10 mouse cellular contexts compared by ENCODE assay signal in genomic region chr13:98390363-98390762, GRCm38 (mm10). TPM values are rescaled to one million over a fixed set of nuclear protein-coding genes. Genes with fewer than 3 reads are reported as not detected.
DNase-seq lines count a peak whose midpoint lies in the region; ATAC-seq and TF ChIP-seq lines count a peak whose summit lies in the region.
"Had no signal": no experiment of that assay in that cellular context is flagged by ENCODE, and none has a peak within 500 bp of the region (broad histone marks: within the 10 kb centered on the region; RNA-seq: fewer than 3 reads in every experiment).

No protein-coding gene starts in this region.

- H3K9me3 ChIP-seq in kidney, postnatal 0 days (replicated peaks; ENCODE audit: low read length) = no peaks in the 10 kb centered on the region
- H3K9me3 ChIP-seq in forebrain, embryonic 13.5 days (replicated peaks) = no peaks in the 10 kb centered on the region
- H3K9me3 ChIP-seq in limb, embryonic 10.5 days (replicated peaks) = no peaks in the 10 kb centered on the region
- 0 out of 2 replicates have a peak, but pooled peaks cover 2% of the 10 kb centered on the region for H3K9me3 ChIP-seq in neural tube, embryonic 15.5 days (replicated peaks)

- ATAC-seq in kidney, postnatal 0 days (replicated peaks; ENCODE audit: low FRiP score, low read depth) = no peak
- ATAC-seq in forebrain, embryonic 13.5 days = no peak
- ATAC-seq in neural tube, embryonic 15.5 days (ENCODE audit: low FRiP score) = no peak
- no peak for ATAC-seq in CD4-positive, CD25-positive, alpha-beta regulatory T cell, adult 4 months

- peak overlapping the region; percentile 42 for H3K4me3 ChIP-seq in kidney, postnatal 0 days (replicated peaks; ENCODE audit: low read depth, low read length)
- no peak overlapping the region for H3K4me3 ChIP-seq in kidney, adult 2 months (ENCODE audit: insufficient read depth, low read depth, low read length)
- peak overlapping the region; percentile 40; the same call in 1 of the 2 replicates for H3K4me3 ChIP-seq in forebrain, embryonic 13.5 days
- H3K4me3 ChIP-seq in limb, embryonic 10.5 days = peak overlapping the region; percentile 57
- peak overlapping the region; percentile 42; the same call in 1 of the 2 replicates for H3K4me3 ChIP-seq in neural tube, embryonic 15.5 days (replicated peaks)

- no peak for TF ChIP-seq POLR2A in kidney, adult 2 months (IDR thresholded peaks at IDR 0.05; ENCODE audit: low read depth, low read length)

- H3K9ac ChIP-seq in kidney, postnatal 0 days (ENCODE audit: low read depth, low read length) = peak overlapping the region; percentile 58; the same call in 1 of the 2 replicates
- no peak overlapping the region for H3K9ac ChIP-seq in forebrain, embryonic 13.5 days
- H3K9ac ChIP-seq in neural tube, embryonic 15.5 days (replicated peaks) = no peak overlapping the region

- H3K4me1 ChIP-seq in kidney, postnatal 0 days (replicated peaks; ENCODE audit: insufficient read depth, low read length) = peaks cover 5% of the 10 kb centered on the region; the same call in 1 of the 2 replicates
- no peaks in the 10 kb centered on the region; the same call in 1 of the 2 replicates for H3K4me1 ChIP-seq in kidney, adult 2 months (ENCODE audit: control insufficient read depth, insufficient read depth, low read length)
- H3K4me1 ChIP-seq in forebrain, embryonic 13.5 days = peaks cover 7% of the 10 kb centered on the region; the same call in 1 of the 2 replicates
- peaks cover 39% of the 10 kb centered on the region for H3K4me1 ChIP-seq in limb, embryonic 10.5 days
- H3K4me1 ChIP-seq in neural tube, embryonic 15.5 days = peaks cover 23% of the 10 kb centered on the region

- whole genome bisulfite sequencing in kidney, postnatal 0 days = 21% methylated on average over 6 of the region's 6 CpGs
- 55% methylated on average over 6 of the region's 6 CpGs for WGBS in kidney, adult 2 months
- 10% methylated on average over 6 of the region's 6 CpGs for WGBS in forebrain, embryonic 13.5 days
- WGBS in limb, embryonic 10.5 days = 11% methylated on average over 6 of the region's 6 CpGs
- WGBS in neural tube, embryonic 15.5 days = 19% methylated on average over 6 of the region's 6 CpGs

- no peaks in the 10 kb centered on the region for H3K36me3 ChIP-seq in kidney, postnatal 0 days (ENCODE audit: insufficient read depth, low read length)
- H3K36me3 ChIP-seq in kidney, adult 2 months (ENCODE audit: control insufficient read depth, insufficient read depth, low read length) = no peaks in the 10 kb centered on the region
- no peaks in the 10 kb centered on the region for H3K36me3 ChIP-seq in forebrain, embryonic 13.5 days (ENCODE audit: poor library complexity, severe bottlenecking)
- no peaks in the 10 kb centered on the region for H3K36me3 ChIP-seq in limb, embryonic 10.5 days
- H3K36me3 ChIP-seq in neural tube, embryonic 15.5 days = no peaks in the 10 kb centered on the region

- no peak for TF ChIP-seq CTCF in kidney, postnatal 0 days (IDR thresholded peaks at IDR 0.05; ENCODE audit: low read depth)
- TF ChIP-seq CTCF in kidney, adult 2 months (conservative IDR thresholded peaks at IDR 0.05; ENCODE audit: insufficient read depth, insufficient read length, low read depth, low read length) = no peak

- H3K27me3 ChIP-seq in kidney, postnatal 0 days (ENCODE audit: insufficient read depth, low read length) = peaks cover 10% of the 10 kb centered on the region
- peaks cover 6% of the 10 kb centered on the region; the same call in 1 of the 2 replicates for H3K27me3 ChIP-seq in kidney, adult 2 months (replicated peaks; ENCODE audit: control insufficient read depth, insufficient read depth, low read length)
- peaks cover 79% of the 10 kb centered on the region for H3K27me3 ChIP-seq in forebrain, embryonic 13.5 days
- peaks cover 79% of the 10 kb centered on the region for H3K27me3 ChIP-seq in limb, embryonic 10.5 days (ENCODE audit: low read depth, poor library complexity, severe bottlenecking)
- H3K27me3 ChIP-seq in neural tube, embryonic 15.5 days (replicated peaks) = peaks cover 65% of the 10 kb centered on the region

- peak overlapping the region; percentile 86 for H3K4me2 ChIP-seq in kidney, postnatal 0 days (ENCODE audit: low read length)
- peak overlapping the region; percentile 69 for H3K4me2 ChIP-seq in forebrain, embryonic 13.5 days
- H3K4me2 ChIP-seq in neural tube, embryonic 15.5 days = peak overlapping the region; percentile 82

- no peak overlapping the region for H3K27ac ChIP-seq in kidney, postnatal 0 days
- H3K27ac ChIP-seq in kidney, adult 2 months (ENCODE audit: insufficient read depth, low read depth, low read length) = no peak overlapping the region
- no peak overlapping the region for H3K27ac ChIP-seq in forebrain, embryonic 13.5 days
- no peak overlapping the region for H3K27ac ChIP-seq in limb, embryonic 10.5 days
- H3K27ac ChIP-seq in neural tube, embryonic 15.5 days (replicated peaks) = no peak overlapping the region
- H3K27ac ChIP-seq: macrophage had no signal

- DNase-seq in kidney, postnatal 0 days (ENCODE audit: low spot score) = peak; percentile 55
- no peak for DNase-seq in kidney, adult 2 months
- no peak for DNase-seq in limb, embryonic 10.5 days (ENCODE audit: low spot score)
- DNase-seq in testis, postnatal 10 days (ENCODE audit: low spot score) = no peak
- DNase-seq in left cerebral cortex, adult 8-10 months (ENCODE audit: low spot score in 2 of 2) = no peak

RNA-seq across cellular contexts. Expression of gene Foxd1, which starts 36.3 kb away (rescaled TPM):
- polyA plus RNA-seq in kidney, postnatal 0 days (2015; fragmentation: Nextera tagmentation; extraction: Ambion mirVana) = 2.4 and 3.4 TPM in 2 replicates
- polyA plus RNA-seq in kidney, adult 2 months (2012; rRNA removed) = 0.91 and 1.1 TPM in 2 replicates
- 0.68 and 0.80 TPM in 2 replicates for polyA plus RNA-seq in forebrain, embryonic 13.5 days (2015; fragmentation: Nextera tagmentation; extraction: Ambion mirVana)
- 0.11 and 0.21 TPM in 2 replicates for polyA plus RNA-seq in limb, embryonic 10.5 days (2016; fragmentation: Nextera tagmentation; extraction: Ambion mirVana)
- 0.33 and 0.65 TPM in 2 replicates for polyA plus RNA-seq in neural tube, embryonic 15.5 days (2015; fragmentation: Nextera tagmentation; extraction: Ambion mirVana)
- polyA plus RNA-seq in CD4-positive, CD25-positive, alpha-beta regulatory T cell, adult 4 months (2017; shearing (Covaris generic)) = not detected
- total RNA-seq in left cerebral cortex, adult 8-10 months (2022) = 1 to 10 TPM; 1.3 to 1.6 (median 1.5) TPM
- polyA plus RNA-seq: macrophage; small intestine, adult 2 months had no signal
